Mouse (Mus musculus) brain, adult 2 months (tissue): ENCODE measurements around the gene Mettl23.
A peak's percentile ranks its signal among the peaks of the same experiment; 100 is the strongest.
"Not testable (repeated sequence)": the region's sequence is repeated elsewhere in the genome, so short reads cannot be mapped to it uniquely, and the experiment has no call there.

Experiments
- DNase-seq: peaks from one replicate; pipeline ENCODE4 v3.0.0; 2011; ENCODE audit warnings: low read depth, low spot score

Mettl23 gene

GRCm38 (mm10) chr11:116880839-116881238 lies 37.8 kb downstream of the Mettl23 start:
- DNase-seq, result peak; percentile 75

GRCm38 (mm10) chr11:116881440-116881839 lies 38.4 kb downstream of the Mettl23 start:
- peak; percentile 77 for DNase-seq

- no peak for DNase-seq
These were observed 39.4 kb downstream of the Mettl23 start for GRCm38 (mm10) chr11:116882446-116882845.

- no peak for DNase-seq
These were observed 41.0 kb downstream of the Mettl23 start for GRCm38 (mm10) chr11:116884061-116884460.

GRCm38 (mm10) chr11:116885275-116886151 lies 42.4 kb downstream of the Mettl23 start:
- peak; percentile 94 for DNase-seq

- no peak for DNase-seq
These were observed 44.1 kb downstream of the Mettl23 start for GRCm38 (mm10) chr11:116887136-116887535.

- DNase-seq, result peak; percentile 66
These were observed 50.7 kb downstream of the Mettl23 start for GRCm38 (mm10) chr11:116893532-116894442.

- DNase-seq, result no peak
These were observed 52.3 kb downstream of the Mettl23 start for GRCm38 (mm10) chr11:116895402-116895801.

- no peak for DNase-seq
These were observed 56.2 kb downstream of the Mettl23 start for GRCm38 (mm10) chr11:116899247-116899646.

GRCm38 (mm10) chr11:116902588-116902987 lies 59.5 kb downstream of the Mettl23 start:
- not testable (repeated sequence) for DNase-seq
